Mouse (Mus musculus) erythroblast, embryonic 14.5 days (primary cell): Measurements from ENCODE around the gene Dnajc15.

Experiments
- GATA1 ChIP-seq: IDR thresholded peaks from 2 replicates; pipeline ENCODE4 v1.6.1; 2012; ENCODE audit warnings: low read length, inconsistent platforms, mixed read lengths
- TAL1 ChIP-seq: IDR thresholded peaks from 3 replicates; pipeline ENCODE4 v1.6.1; 2012; ENCODE audit warnings: low read length, inconsistent platforms, mixed read lengths

GRCm38 (mm10) chr14:77829673-77830072, 45.3 kb downstream of the Dnajc15 start:
- no peak for TF ChIP-seq TAL1
- no peak for TF ChIP-seq GATA1
